Mouse (Mus musculus) cerebellum, adult 9-10 months (tissue): Measurements from ENCODE around the gene Otos.

Experiments used
- DNase-seq: peaks from one replicate; pipeline ENCODE4 v3.0.0; 2022

Gene Otos

GRCm38 (mm10) chr1:92646111-92646510, 2.5 kb downstream of the Otos start:
- DNase-seq: no peak

DNA sequence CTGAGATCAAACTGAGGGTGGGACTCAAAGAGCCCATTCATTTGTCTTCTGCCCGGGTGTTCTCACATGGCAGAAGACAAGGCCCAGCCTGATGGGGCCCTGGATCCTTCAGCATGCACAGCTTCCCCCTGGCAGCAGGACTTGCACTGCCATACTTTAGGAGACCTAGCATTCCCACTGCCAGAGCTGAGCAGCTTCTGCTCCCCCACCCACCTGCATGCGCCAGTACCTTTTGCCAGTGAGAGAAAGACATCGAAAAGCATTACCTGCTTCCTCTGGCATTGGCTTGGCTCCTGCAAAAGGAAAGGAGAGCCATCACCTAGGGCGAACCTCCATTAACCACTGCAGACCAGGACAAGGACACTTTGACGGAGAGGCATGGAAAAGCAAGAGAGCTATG, 3.7 kb downstream of the Otos start:
- no peak for DNase-seq

- no peak for DNase-seq
These were observed 5.0 kb downstream of the Otos start for GRCm38 (mm10) chr1:92643691-92644090.

DNA sequence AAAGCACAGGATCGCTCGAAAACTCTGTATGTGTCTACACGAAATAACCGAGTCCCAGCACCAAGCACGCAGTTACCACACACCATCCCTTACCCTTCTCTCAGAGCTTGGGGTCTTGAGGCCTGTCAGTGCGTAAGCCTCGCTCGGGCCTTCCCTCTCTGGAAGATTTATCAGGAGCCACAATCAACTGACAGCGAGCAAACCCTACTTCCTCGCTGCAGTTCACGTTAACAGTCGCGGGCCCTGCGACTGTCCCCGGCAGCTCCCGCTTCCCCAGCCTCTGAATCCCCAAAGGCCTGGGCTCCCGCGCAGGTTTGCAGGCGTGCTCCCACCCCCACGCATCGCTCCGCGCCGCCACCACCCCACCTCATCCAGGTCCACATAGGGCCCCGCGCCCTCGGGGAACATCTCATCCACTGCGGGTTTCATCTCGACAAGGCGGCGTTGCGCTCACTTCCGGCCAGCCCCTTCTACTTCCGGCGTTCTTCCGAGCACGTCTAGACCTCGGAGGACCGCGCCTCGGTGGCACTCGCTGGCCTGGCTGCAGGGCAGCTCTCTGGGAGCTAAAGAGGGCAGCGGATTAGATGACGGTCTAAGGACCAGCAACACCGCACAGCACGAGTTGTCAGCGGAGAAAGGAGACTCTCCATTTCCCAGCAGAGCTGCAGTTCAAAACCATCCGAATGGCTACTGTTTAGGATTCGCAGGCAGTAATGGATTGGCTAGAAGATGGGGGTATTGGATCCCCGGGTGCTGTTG, 6.9 kb downstream of the Otos start, which contains the start of gene Cops9:
Cops9 (minus strand) TSS at position 472 of the 759 bp plus-strand sequence.
- peak; percentile 91 for DNase-seq

DNA sequence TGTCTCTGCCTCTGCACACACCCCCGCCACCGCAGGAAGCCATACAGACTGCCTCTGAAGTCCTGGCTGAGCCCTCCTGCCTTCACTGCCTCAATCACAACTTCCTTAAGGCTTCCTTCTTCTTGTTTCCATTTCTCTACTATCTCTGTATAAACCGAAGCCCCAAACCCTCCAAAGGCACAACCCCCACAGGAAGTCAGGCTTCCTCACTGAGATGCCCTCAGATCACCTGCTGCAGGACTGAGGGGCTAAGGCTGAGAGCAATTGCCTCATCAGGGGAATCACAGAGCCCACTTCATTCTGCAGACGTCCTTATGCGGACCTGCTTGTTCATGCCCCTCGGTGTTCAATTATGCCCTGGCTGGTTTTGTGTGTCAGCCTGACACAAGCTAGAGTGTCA, 8.2 kb downstream of the Otos start:
- DNase-seq: no peak

DNA sequence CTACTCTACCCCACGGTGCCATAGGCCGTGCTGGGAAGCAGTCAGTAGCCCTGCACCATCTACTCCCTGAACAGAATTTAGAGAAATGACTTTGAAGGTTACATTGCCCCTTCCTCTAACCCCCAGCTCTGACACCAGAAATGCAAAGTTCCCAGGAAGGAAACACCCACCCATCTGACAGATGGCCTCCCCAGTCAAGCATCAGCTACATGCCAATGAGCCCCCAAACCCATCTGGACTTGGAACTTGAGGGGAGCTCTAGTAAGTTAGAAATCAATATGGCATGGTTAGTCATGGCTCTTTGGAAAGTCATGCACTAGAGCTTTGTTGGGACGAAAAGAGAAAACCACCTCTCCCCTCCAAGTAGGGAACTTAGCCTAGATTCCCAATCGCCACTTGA, 9.9 kb downstream of the Otos start:
- DNase-seq: no peak

DNA sequence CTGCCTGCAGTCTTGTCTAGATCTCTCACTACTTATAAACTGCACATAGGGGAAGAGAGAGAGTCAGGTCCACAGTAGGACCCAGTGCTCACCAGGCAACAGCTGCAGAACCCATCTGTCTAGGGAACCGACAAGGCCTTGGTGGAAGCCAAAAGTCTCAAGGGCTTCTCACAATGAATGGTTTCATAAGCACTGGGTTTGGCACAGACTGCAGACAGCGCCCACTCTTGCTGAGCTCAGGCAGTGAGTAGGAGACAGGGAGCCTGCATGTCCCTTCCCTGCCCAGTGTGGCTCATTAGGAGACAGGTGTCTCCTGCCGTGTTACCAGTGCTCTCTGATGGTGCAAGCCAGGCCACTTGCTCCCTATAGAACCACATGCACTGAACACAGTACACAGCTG, 10.5 kb downstream of the Otos start:
- no peak for DNase-seq

DNA sequence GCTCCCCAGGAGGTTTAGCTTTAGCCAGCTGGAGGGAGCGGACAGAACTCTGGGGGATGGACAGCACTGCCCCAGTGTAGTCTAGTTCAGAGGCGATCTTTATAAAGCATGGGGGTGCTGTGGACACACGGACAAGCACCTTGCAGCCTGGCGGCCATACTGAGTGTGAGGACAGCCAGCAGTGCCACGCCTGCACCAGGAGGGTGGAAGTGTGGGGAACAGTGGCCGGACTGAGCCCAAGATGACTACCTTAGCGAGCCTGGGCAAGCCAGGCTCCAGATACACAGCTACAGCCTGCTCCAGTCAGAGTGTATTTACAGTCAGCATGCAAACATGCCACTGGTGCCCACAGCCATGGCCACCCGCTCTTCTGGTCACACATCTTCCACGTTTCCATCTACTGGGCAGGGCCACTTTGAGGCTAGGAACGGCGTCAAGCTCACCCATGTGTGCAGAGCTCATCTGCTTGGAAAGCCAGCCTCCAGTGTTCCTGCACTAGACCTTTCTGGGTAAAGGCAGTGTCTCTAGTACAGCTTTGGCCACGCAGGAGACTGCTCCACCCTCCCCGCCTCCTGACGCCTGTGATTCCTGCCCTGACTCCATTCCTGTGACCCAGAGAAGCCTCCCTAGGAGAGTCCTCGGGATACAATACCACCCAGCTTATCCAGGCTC, 11.0 kb downstream of the Otos start:
- DNase-seq: no peak

GRCm38 (mm10) chr1:92636676-92637075, 12.0 kb downstream of the Otos start:
- DNase-seq: no peak

DNA sequence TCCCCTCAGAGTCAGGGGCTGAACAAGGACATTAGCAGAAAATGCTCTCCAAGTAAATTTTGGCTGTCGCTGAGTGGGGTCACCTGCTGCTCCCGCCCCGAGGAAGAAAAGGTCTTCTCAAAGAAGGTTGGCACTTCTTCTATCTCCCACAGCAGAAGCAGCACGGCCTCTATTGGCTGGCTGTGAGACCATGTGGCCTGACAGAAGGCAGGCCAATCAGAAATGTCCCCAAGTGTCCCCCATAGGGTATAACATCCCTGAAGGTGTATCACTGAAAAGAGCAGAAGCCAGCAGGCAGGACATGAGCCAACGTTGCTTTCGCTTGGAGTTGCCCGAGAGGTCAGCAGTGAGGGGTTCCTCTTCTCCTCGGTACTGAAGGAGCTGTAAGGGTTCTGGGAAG, 12.6 kb downstream of the Otos start:
- no peak for DNase-seq

- DNase-seq: no peak
These were observed 13.6 kb downstream of the Otos start for GRCm38 (mm10) chr1:92634976-92635599.

GRCm38 (mm10) chr1:92634569-92634968, 14.1 kb downstream of the Otos start:
- DNase-seq: no peak

DNA sequence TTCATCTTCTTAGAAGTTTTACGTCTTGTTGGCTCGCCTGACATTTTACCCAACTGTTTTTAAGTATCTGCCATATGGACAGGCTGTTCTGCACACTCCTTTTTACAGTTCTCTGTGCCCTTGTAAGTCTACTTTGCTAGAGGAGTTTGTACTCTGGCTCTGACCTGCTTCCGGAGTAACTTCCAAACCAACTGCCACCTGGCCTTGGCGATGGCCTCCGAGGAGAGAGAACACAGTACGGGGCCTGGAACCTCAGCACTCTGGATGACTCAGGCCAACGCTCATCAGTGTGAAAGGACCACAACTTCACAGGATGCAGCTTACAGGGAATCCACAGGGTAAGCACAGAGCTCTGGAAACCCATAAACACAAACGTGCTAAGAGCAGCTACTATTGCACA, 14.9 kb downstream of the Otos start:
- DNase-seq: no peak

DNA sequence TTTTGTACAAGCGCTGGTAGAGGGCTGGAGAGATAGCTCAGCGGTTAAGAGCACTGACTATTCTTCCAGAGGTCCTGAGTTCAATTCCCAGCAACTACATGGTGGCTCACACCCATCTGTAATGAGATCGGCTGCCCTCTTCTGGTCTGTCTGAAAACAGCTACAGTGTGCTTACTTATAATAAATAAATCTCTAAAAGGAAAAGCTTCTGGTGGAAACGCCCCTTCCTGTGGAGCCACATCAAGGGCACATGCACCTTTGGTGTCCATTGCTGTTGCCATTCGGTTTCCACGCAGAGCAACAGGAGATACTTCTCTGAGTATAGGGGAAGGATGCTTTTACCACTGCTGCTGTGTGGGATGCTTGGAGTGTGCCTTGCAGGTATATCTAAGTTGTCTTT, 15.7 kb downstream of the Otos start:
- no peak for DNase-seq

- no peak for DNase-seq
These were observed 16.4 kb downstream of the Otos start for GRCm38 (mm10) chr1:92632196-92632595.

- DNase-seq: no peak
These were observed 20.4 kb downstream of the Otos start for GRCm38 (mm10) chr1:92628227-92628626.

- no peak for DNase-seq
These were observed 30.3 kb downstream of the Otos start for GRCm38 (mm10) chr1:92618360-92618759.

GRCm38 (mm10) chr1:92617488-92617887, 31.2 kb downstream of the Otos start, which contains the start of gene Olfr12:
Gene Olfr12 (plus strand): TSS chr1:92617788.
- no peak for DNase-seq

DNA sequence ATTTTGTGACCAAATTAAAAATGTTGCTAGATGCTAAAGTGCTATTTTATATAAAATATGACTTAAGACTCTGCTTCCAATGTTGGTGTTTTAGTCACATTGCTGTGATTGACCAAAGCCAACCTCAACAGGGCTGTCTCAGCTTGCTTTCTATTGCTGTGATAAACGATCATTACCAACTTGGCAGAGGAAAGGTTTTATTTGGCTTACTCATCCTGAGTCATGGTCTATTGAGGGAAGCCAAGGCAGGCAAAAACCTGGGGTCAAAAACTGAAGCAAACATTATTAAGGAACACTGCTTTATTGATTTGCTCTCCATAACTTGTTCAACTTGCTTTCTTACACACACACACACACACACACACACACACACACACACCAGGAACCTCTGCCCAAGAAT, 32.6 kb downstream of the Otos start:
- DNase-seq: no peak

GRCm38 (mm10) chr1:92614516-92614915, 34.1 kb downstream of the Otos start:
- DNase-seq: peak; percentile 30

- DNase-seq: no peak
These were observed 35.5 kb downstream of the Otos start for GRCm38 (mm10) chr1:92613175-92613574.

DNA sequence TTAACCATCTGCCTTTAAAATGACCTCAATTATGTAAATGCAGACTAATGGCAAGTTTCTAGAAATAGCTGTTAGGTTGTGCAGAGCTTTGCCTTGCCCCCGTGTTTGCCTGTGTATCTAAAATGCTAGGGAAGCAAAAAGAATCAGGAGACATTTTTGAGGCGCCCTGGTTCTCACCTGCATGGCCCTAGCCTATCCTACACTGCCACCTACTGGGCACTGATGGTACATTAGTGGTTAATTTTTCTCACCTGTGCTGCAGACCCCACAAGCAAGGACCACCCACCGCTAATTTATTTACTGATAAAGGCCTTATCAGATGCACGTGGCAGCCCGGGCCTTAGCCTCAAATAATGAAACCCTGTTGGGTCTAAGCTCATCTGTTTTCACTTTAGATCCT, 37.6 kb downstream of the Otos start:
- peak; percentile 73 for DNase-seq

DNA sequence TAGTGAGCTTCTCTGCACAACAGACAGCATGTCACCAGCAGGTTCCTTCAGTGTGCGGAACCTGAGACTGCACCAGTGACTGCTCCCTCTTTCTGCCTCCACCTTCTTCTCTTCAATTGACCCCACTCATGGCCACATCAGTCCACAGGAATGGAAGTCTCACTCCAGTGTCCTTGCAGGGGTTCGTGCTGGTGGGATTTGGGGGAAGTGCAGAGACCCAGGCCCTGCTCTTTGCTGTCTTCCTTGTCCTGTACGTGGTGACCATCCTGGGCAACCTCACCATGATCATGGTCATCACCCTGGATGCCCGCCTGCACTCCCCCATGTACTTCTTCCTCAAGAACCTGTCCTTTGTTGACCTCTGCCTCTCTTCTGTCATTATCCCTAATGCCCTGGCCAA, 40.9 kb downstream of the Otos start:
- DNase-seq: no peak

GRCm38 (mm10) chr1:92605482-92605881, 43.2 kb downstream of the Otos start, which contains the start of gene Olfr1410:
Gene Olfr1410 (plus strand): TSS chr1:92605782.
- no peak for DNase-seq
